Mouse (Mus musculus): ENCODE measurements around the gene 1700022I11Rik.
A peak's percentile ranks its signal among the peaks of the same experiment; 100 is the strongest.
"Not testable (repeated sequence)": the region's sequence is repeated elsewhere in the genome, so short reads cannot be mapped to it uniquely, and the experiment has no call there.

The 1700022I11Rik gene

GRCm38 (mm10) chr4:42952563-42952962 is 16.8 kb upstream of the 1700022I11Rik start:
- no peak for DNase-seq (ENCODE audit: low spot score)

- DNase-seq (ENCODE audit: low spot score) = no peak
These were observed 15.8 kb upstream of the 1700022I11Rik start for GRCm38 (mm10) chr4:42953435-42954094.

- peak; percentile 39 for DNase-seq (ENCODE audit: low spot score)
These were observed 15.1 kb upstream of the 1700022I11Rik start for GRCm38 (mm10) chr4:42954297-42954696.

GRCm38 (mm10) chr4:42955200-42955599 is 14.2 kb upstream of the 1700022I11Rik start:
- no peak for DNase-seq (ENCODE audit: low spot score)

- no peak for DNase-seq (ENCODE audit: low spot score)
These were observed 12.8 kb upstream of the 1700022I11Rik start for GRCm38 (mm10) chr4:42956581-42956980.

- no peak for DNase-seq (ENCODE audit: low spot score)
These were observed 12.1 kb upstream of the 1700022I11Rik start for GRCm38 (mm10) chr4:42957306-42957705.

GRCm38 (mm10) chr4:42957979-42958378 is 11.4 kb upstream of the 1700022I11Rik start:
- no peak for DNase-seq (ENCODE audit: low spot score)

GRCm38 (mm10) chr4:42958942-42959341 is 10.5 kb upstream of the 1700022I11Rik start:
- DNase-seq (ENCODE audit: low spot score) = no peak

GRCm38 (mm10) chr4:42959382-42959781 is 10.0 kb upstream of the 1700022I11Rik start:
- no peak for DNase-seq (ENCODE audit: low spot score)

- no peak for DNase-seq (ENCODE audit: low spot score)
These were observed 7.8 kb upstream of the 1700022I11Rik start for GRCm38 (mm10) chr4:42961592-42961991.

- no peak for DNase-seq (ENCODE audit: low spot score)
These were observed 5.9 kb upstream of the 1700022I11Rik start for GRCm38 (mm10) chr4:42963480-42963879.

- no peak for DNase-seq (ENCODE audit: low spot score)
These were observed 4.2 kb upstream of the 1700022I11Rik start for GRCm38 (mm10) chr4:42965039-42965719.

GRCm38 (mm10) chr4:42972952-42973351 is 3.5 kb downstream of the 1700022I11Rik start:
- DNase-seq (ENCODE audit: low spot score) = no peak

- no peak for DNase-seq (ENCODE audit: low spot score)
These were observed 4.5 kb downstream of the 1700022I11Rik start for GRCm38 (mm10) chr4:42973868-42974267.

GRCm38 (mm10) chr4:42978062-42978461 is 8.7 kb downstream of the 1700022I11Rik start:
- DNase-seq (ENCODE audit: low spot score) = no peak

- DNase-seq (ENCODE audit: low spot score) = not testable (repeated sequence)
These were observed 11.1 kb downstream of the 1700022I11Rik start for GRCm38 (mm10) chr4:42980467-42980866.

- no peak for DNase-seq (ENCODE audit: low spot score)
These were observed 18.9 kb downstream of the 1700022I11Rik start for GRCm38 (mm10) chr4:42988296-42988695.

- DNase-seq (ENCODE audit: low spot score) = no peak
These were observed 28.6 kb downstream of the 1700022I11Rik start for GRCm38 (mm10) chr4:42998022-42998421.

- no peak for DNase-seq (ENCODE audit: low spot score)
These were observed 30.2 kb downstream of the 1700022I11Rik start for GRCm38 (mm10) chr4:42999451-43000140.

- peak; percentile 97 for DNase-seq (ENCODE audit: low spot score)
These were observed 31.0 kb downstream of the 1700022I11Rik start, which contains the start of gene Vcp for GRCm38 (mm10) chr4:43000141-43000986. Gene Vcp (minus strand): TSS chr4:43000507.

- no peak for DNase-seq (ENCODE audit: low spot score)
These were observed 31.9 kb downstream of the 1700022I11Rik start for GRCm38 (mm10) chr4:43001272-43001671.
